Mouse (Mus musculus) telencephalon, adult 2 months (tissue): ENCODE data around the gene Dusp12.

Experiments used
- DNase-seq: peaks from one replicate; pipeline ENCODE4 v3.0.0-alpha.2; 2011; ENCODE audit warnings: low read depth, low spot score

Gene Dusp12

GRCm38 (mm10) chr1:170884978-170885561, at the start of gene Dusp12, which contains the start of gene Gm26620:
Dusp12 (minus strand) TSS chr1:170885540.
Gm26620 (plus strand) TSS chr1:170885065.
- DNase-seq = peak; percentile 94

GRCm38 (mm10) chr1:170934383-170934782, 49.0 kb upstream of the Dusp12 start:
- no peak for DNase-seq

GRCm38 (mm10) chr1:170933940-170934339, 48.6 kb upstream of the Dusp12 start:
- no peak for DNase-seq

DNA sequence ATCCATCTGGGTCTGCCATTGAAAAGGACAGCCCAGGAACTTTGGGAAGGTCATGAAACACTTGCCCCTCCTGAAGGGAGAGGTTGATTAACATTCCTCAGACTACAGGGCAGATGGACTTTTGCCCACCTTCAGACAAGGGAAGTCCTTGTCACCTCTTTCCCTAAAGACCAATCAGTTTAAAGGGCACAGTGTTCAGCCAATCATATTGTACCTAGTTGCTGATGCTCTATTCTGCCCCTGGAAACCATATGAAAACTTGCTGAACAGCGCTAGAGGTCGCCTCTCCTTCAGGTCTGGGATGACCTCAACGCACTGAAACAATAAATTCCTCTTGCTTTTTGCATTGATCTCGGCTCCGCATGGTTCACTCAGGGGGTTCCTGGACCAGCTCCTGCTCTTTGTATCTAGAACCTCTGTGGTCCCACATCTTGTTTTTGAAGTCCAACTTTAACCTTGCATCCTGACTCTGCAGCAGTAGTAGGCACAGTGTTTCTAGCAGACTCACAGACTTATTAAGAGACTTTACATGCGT, 48.1 kb upstream of the Dusp12 start:
- no peak for DNase-seq

DNA sequence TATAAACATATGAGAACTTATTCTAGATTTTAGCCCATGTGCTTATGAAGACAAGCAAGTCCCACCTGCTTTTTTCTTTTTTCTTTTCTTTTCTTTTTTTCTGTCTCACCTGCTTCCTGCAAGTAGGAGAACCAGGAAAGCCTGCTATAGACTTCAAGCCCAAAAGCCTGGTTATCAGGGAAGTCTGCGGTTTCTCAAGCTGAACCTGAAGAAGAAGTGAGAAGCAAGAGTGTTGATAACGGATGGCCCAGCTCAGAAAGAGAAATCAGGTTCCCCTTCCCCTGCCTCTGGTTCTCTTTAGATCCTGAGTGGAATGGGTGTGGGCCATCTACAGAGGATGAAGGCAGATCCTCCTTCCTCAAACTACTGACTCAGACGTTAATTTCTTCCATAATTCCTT, 46.7 kb upstream of the Dusp12 start:
- DNase-seq = no peak

GRCm38 (mm10) chr1:170929245-170929644, 43.9 kb upstream of the Dusp12 start:
- DNase-seq = no peak

DNA sequence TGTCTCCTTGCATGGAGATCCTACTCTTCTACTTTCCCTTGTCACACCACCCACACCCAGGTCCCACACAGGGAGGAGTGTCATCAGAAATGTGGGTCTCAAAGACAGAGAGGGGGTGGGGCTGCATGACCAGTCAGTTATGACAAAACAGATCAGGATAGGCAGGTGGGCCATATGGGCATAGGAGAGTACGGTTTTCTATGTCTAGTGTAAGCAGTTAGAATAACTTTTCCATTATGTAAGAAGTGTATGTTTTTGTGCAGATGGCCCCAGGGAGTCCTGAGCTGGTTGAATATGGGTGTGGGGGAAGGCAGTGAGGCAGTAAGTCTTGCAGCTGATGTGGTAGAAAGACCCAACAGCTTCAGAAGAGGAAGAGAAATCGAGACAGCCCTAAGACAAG, 43.1 kb upstream of the Dusp12 start:
- no peak for DNase-seq

DNA sequence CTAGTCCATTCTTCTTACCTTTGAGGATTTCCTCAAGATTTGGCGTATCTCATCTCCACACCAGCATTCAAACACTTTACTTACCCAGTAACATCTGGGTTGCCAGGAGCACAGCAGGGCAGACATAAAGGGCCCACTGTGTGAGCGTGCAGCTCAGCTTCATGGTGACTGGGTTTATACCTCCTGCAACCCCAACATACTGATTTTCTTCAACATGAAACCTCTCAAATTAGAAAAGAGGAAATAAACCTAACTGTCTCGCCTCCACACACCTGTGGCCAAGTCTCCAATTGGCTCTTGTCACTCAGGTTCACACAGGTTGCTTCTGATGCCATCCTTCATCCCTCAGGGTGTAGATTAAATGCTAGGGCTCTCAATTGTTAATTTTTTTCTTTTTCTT, 42.0 kb upstream of the Dusp12 start, which contains the start of gene Fcrla:
TSS of gene Fcrla (minus strand) at position 206 of the 400 bp plus-strand sequence.
- DNase-seq = no peak

GRCm38 (mm10) chr1:170926941-170927340, 41.6 kb upstream of the Dusp12 start:
- DNase-seq = no peak

GRCm38 (mm10) chr1:170924485-170924884, 39.1 kb upstream of the Dusp12 start:
- no peak for DNase-seq

DNA sequence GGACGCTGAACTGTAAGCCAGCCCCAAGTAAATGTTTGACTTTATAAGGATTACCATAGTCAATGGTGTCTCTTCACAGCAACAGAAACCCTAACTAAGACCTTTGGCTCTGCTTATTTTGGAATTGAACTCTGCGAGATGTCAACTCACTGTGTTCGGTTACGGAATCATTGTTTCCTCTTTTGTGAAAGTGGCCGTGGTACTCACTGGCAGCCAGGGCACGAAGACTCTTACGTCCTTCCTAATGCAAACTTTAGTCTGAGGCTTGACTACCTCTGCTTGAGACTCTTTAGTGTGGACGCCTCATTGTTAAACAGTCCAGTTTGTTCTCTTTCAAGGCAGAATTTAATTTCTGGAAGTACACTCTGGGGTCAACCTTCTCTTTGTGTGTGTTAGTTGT, 34.0 kb upstream of the Dusp12 start:
- no peak for DNase-seq

DNA sequence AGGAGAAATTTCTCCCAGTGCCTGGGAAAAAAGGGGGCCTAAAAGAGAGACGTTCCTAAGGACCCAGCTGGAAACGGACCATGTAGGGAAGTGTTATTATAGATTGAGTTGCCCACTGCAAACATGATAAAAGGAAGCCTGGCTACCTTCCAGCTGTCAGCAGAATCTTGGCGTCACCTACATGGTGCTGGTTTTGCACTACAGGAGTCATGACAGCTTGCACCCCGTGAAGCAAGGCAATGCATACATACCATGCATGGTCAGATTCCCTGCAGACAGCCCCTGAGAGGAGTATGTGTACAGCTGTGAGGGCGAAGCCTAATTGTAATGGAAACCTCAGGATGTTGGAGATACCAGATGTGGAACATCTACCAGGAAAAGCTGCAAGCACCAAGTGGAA, 30.3 kb upstream of the Dusp12 start:
- no peak for DNase-seq

DNA sequence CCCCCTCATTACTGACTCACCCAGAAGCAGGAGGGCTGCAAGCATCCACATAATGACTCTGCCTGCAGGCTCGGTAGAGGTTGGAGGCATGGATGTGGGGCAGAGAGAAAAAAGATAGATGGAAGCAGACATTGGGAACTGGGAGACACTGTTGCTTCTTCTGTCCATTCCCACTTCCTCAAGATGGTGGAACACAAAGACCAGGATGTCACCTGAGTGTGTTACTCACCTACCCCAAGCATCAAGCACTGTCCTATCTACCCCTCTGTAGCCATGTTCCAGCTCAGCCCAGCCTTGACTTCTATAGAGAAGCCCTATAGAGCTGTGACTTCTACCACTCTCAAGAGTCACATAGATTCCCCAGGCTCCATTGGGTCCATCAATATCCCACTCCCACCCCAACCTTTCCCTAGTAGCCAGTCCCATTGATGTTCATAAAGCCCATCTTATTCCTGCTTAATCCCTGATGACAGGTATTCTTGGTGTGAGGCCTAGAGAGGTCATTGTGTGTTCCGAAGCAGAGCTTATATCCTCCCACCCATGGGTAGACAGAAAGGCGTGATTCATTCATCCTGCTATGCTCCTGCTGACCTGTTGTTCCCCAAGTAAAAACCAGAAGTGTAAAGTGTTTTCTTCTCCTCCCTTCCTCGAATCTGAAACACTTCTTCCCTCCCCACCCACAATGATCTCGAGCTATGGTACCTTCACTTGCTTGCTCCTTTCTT, 27.7 kb upstream of the Dusp12 start, which contains the start of gene Fcrlb:
TSS of gene Fcrlb (minus strand) at position 51 of the 725 bp plus-strand sequence.
- DNase-seq = no peak

GRCm38 (mm10) chr1:170911907-170912660, 26.7 kb upstream of the Dusp12 start:
- DNase-seq = no peak

DNA sequence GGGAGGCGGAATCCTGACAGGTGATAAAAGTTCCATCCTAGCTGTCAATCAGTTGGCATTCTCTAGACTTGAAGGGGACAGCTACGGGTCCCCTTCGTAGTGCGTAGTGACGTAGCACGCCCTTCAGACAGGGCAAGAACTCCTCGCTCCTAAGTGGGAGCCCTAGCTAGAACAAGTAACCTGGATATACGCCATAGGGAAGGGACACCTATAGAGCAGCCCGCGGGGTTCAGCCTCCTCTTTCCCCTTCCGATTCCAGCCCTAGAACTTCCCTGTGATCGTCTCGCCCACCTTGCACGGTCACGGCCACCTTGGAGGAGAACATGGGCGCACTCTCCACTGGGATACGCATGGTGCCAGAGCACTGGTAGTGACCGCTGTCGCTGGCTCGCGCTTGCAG, 23.0 kb upstream of the Dusp12 start:
- DNase-seq = no peak

GRCm38 (mm10) chr1:170907456-170908191, 22.3 kb upstream of the Dusp12 start:
- no peak for DNase-seq

GRCm38 (mm10) chr1:170907111-170907455, 21.7 kb upstream of the Dusp12 start:
- DNase-seq = no peak

- DNase-seq = no peak
Observed at GRCm38 (mm10) chr1:170903485-170903884, 18.1 kb upstream of the Dusp12 start.

GRCm38 (mm10) chr1:170901536-170902238, 16.3 kb upstream of the Dusp12 start:
- peak; percentile 50 for DNase-seq

DNA sequence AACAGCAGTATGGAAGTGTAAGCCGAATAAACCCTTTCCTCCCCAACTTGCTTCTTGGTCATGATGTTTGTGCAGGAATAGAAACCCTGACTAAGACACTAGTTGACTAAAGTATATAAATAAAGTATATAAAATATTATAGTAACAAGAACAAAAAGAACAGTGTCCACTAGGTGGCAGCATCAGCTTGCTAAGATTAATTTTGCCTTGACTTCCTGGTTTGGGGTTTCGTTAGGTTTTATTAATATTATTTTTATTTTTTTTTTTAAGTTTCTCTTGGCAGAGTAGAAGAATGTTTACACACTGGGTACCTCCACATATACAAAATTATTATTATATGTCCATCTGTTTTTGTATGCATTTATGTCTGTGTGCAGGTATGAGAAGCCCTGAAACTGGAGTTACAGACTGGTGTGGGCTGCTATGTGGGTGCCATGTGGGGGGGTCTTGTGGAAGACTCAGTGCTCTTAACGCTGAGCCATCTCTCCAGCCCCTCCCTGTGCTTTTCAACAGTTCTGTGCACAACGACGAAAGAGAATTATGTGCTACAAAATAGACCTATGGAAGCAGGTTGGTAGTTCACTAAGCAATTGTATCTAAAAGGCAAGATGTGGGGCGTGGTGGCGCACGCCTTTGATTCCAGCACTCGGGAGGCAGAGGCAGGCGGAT, 15.6 kb upstream of the Dusp12 start:
- peak; percentile 44 for DNase-seq
